Mouse (Mus musculus) spleen, postnatal 4 days (tissue): ENCODE measurements around the gene Aaed1.

Experiments used
- DNase-seq, 2 experiments: peaks; one replicate each; pipeline ENCODE4 v3.0.0; 2022; ENCODE audit warnings: low spot score in 2 of 2

The Aaed1 gene

DNA sequence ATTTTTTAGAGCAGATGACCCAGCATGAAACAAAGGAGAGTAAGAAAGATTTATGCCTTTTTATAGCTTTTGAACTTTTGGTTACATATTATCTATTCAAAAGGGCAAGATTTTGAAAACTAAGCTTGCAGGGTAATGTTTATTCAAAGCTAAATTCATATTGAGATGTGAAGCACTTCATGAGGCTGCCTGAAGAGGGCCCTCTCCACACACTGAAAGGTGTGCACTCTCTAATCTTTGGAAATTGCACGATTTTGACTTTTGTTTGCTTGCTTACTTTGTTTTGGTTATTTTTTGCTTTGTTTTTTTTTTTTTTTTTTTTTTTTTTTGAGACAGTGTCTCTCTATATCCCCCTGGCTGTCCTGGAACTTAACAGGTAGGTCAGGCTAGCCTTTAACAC lies 62.1 kb downstream of the Aaed1 start:
- DNase-seq = peak in 1 of 2 experiments; percentile 24

DNA sequence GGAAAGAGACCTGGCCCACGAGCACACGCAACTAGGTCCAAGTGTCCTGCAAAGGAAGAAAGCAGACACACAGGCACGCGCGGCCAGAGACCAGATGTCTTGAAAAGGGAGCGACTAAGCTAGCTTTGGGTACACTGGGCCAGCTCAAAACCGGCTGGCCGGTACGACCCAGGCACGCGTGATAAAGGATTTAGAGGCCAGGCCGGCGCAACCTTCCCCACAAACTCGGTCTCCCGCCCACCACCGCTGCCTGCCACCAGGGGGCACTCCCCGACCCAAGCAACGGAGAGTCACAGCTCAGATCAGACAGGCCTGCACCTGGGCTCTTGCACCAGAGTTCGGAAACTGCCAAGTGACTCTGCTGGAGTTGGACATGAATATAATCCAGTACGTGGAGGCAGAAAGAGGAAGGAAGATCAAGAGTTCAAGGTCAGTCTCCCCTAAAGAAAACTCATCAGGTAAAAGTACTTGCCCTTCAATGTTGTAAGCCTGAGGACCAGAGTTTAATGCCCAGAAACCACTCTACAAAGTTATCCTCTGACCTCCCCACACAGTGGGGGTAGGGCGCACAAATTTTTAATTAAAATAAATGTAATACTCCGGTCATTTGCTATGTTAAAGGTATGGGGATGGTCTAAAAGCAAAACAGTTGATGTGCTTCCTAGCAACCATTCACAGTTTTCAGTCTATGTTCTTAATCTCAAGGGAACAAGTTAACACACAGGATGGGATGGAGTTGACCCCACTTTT lies 63.6 kb downstream of the Aaed1 start:
- peak; percentile 89 to 97 for DNase-seq

DNA sequence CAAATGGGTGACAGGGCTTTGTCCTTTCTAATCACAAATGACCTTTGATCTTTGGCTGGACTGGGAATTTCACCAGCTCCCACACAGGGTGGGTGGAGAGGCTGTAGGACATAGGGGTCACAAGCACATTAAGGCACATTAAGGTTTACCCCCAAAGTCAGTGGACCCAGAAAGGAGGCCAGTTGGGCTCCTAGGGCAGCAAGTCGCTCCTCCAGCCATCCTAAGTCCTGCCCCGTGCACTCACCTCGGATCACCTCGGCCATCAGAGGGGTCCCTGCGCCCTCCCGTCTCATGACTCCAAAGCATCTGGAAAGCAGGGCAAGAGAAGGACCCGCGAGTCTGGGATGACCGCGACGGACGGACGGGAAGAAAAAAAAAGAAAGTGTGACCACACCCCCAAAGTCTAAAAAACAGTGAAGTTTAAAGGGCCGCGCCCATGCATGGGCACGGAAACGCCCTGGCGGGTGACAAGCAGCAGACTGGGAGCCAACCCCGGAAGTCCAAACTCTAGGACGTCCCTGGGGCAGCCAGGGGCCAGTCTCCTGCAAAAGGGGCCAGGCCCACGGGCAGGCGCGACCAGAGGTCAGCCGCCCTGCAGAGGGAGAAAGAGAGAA lies 64.2 kb downstream of the Aaed1 start:
- peak; percentile 68 to 83 for DNase-seq

- no peak for DNase-seq
Observed at GRCm38 (mm10) chr13:64246106-64246505, 66.4 kb downstream of the Aaed1 start.

GRCm38 (mm10) chr13:64244685-64245261 lies 67.7 kb downstream of the Aaed1 start:
- no peak for DNase-seq

- DNase-seq = no peak
Observed at GRCm38 (mm10) chr13:64242721-64243120, 69.8 kb downstream of the Aaed1 start.

GRCm38 (mm10) chr13:64240626-64241025 lies 71.9 kb downstream of the Aaed1 start:
- no peak for DNase-seq

DNA sequence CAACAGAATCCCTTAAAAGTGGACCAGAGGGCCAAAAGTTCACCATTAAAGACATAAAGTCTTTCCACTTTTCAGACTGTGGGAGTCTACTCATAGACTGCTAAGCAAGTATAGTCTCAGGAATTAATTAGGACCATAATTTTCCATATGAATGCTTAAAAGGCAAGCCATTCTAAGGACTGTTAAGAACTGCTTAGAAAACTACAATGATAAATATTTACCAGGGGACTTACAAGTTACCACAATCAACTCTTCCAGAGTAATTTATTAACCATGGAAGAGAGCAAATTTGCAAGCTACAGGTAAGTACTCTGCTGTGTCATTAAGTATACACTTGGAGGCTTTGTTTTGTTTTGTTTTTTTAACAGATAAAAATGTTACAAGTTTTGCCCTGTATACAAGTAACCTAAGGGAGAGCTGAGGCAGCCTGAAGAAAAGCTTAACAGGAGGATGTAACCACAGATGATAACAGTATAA lies 74.8 kb downstream of the Aaed1 start:
- DNase-seq = no peak

DNA sequence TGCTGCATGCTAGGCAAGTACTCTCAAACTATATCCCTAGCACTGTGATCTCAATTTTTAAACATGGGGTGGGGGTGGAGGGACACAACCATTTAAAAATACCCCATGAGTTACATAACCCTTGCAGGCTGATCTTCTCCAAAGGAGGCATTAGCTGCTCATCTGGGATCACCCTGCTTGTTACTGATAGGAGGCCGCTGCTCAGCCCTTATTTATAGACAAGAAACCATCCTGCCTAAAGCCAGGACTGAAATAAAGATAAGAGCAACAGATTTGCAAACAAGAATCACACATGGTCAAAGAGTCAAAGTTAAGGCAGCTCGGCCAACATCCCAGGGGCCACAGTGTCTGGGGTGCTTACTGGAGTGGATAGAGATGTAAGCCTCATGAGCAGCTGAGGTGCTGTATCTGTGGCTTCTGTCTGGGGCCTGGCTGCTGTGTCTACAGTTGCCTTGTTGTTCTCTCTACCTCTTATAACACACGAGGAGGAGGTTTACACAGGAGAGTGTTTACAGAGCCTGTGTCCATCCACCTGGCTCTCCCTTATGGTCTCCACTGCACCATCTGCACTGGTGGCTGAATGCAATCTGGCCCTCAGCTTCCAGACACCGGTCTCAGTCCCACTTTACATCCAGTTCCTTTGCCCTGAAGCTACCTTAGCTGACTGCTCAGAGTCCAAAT lies 75.4 kb downstream of the Aaed1 start:
- DNase-seq = no peak

GRCm38 (mm10) chr13:64235777-64236176 lies 76.7 kb downstream of the Aaed1 start:
- no peak for DNase-seq

DNA sequence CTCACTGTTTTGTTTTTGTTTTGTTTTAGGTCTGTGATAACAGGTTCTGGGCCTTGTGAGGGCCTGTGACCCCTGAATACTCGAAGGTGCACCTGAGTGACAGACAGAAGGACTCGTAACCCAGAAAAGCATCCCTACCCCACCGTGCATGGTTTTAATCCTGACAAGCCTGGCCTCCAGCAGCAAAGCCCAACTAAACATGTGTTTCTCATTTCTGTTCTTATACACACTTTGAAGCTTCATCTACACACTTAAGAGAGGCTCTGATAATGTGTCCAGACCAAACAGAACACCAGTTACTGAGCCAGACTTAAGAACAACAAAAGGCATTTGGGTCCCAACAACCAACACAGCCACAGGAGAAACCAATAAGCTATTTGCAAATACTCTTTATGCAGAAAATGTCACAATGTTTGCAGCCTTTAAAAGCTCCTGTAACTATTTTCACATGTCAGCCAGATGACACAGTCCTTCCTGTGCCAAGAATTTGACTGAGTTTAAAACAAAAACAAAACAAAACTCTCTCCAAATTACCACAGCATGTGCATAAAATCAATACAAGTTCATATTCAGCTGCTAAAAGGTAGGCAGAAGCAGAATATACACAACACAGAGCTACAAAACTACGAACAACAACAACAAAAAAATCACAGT lies 77.3 kb downstream of the Aaed1 start:
- DNase-seq = no peak

DNA sequence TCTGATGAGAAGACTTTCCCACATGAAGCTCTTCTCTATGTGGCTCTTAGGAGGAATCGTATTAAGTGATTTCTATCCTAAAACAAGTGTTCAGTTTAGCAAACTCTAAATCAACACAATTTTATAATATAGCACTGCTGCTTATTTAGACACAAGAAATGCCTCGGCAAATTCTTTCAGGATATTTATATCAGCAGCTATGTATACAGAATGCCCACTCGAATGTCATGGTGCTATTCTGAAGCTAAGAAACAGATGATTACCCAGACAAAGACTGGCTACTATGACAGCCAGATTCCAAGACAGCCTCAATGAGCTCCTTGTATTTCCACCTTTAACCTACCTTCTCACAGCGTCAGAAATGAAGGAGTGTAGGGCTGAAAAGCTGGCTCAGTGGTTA lies 79.4 kb downstream of the Aaed1 start:
- no peak for DNase-seq

DNA sequence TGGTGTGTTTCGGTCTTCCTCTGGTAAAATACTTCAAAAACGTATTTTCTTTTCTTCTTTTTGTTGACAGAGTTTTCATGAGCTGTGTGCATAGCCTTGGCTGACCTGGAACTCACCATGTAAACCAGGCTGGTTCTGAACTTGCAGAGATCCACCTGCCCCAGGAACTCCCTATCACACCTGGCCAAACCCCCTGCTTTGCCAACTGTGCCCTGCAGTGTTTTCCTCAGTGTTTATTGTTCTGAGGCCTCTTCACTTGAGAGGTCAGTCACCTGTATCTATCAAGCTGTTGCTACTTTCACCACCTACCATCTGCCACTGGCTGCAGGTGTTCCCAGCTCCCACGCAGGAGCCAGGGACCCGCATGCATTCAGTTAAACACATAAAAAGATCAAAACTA lies 85.8 kb downstream of the Aaed1 start:
- DNase-seq = no peak

- no peak for DNase-seq
Observed at GRCm38 (mm10) chr13:64225738-64226137, 86.8 kb downstream of the Aaed1 start.
